Comparison of ENCODE assay signal across 8 mouse cellular contexts in the genomic region with DNA sequence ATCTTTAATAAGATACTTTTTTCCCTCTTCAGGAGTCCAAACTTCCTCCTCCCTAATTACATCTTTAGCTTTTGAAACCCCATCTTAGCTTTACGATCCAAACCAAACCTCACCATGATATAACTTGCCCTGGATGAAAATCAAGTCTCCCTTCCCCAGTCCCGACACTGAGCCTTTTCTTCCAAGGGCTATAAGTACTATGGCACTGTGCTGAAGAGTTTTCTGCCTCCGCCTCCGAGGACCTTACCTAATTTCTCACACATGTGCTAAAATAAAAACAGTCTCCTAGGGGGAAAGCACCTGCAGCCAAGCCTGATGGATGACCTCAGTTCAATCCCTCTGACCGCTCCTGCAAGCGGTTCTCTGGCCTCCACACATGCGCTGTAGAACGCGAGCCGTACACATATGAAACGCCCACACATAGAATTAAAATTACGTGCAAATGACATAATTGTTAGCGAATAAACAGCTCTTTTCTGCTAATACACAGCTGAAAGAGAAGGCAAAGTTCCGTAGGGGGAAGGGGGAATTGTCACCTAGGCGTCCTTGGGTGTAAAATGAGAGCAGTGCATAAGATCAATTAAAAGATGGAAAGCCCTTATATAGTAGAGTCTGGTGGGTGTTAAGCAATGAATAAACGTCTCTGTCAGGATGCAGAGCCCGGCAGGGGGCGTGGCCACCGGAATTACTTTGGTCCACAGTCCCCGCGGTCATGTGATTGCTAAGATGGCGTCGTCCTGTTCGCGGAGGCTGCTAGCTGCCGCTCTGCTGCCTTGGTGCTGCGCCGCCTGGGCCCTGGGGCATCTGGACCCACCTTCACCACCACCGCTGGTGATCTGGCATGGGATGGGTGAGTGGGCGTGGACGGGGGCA. TPM values are rescaled to one million over a fixed set of nuclear protein-coding genes. Genes with fewer than 3 reads are reported as not detected.
A peak's percentile ranks its signal among the peaks of the same experiment; 100 is the strongest.
DNase-seq lines count a peak whose midpoint lies in the region; ATAC-seq lines count a peak whose summit lies in the region.

A gene (plus strand): TSS at position 713 of the 873 bp plus-strand sequence.

- WGBS in hindbrain, embryonic 12.5 days, result 5% methylated on average over 31 of the region's 31 CpGs

- H3K9me3 ChIP-seq in hindbrain, embryonic 12.5 days (replicated peaks), result no peaks in the 10 kb centered on the region

- DNase-seq in Muller cell, postnatal 12 days (ENCODE audit: inconsistent ontology term), result peak; percentile 93
- peak; percentile 89 for DNase-seq in cerebellum, adult 9-11 months
- DNase-seq in frontal cortex, postnatal 10 days (ENCODE audit: low spot score in 2 of 2), result peak; percentile 91 to 92
- DNase-seq in layer of hippocampus, postnatal 14 days (ENCODE audit: low spot score in 2 of 2), result peak; percentile 86 to 94
- DNase-seq in lung, postnatal 14 days, result peak; percentile 86
- peak; percentile 76 for DNase-seq in retina, adult 2 months (ENCODE audit: low read depth, low spot score)
- DNase-seq in thymus, postnatal 36 days, result peak; percentile 90 to 91

- no peaks in the 10 kb centered on the region for H3K27me3 ChIP-seq in hindbrain, embryonic 12.5 days

- peak within 1 kb of the TSS; percentile 80 for H3K27ac ChIP-seq in hindbrain, embryonic 12.5 days

- H3K4me1 ChIP-seq in hindbrain, embryonic 12.5 days, result peaks cover 27% of the 10 kb centered on the region

- H3K4me3 ChIP-seq in hindbrain, embryonic 12.5 days, result peak within 1 kb of the TSS; percentile 77

- peak; percentile 90 for ATAC-seq in hindbrain, embryonic 12.5 days (ENCODE audit: low FRiP score)

- peak within 1 kb of the TSS; percentile 83 for H3K4me2 ChIP-seq in hindbrain, embryonic 12.5 days (replicated peaks)

- no peaks in the 10 kb centered on the region for H3K36me3 ChIP-seq in hindbrain, embryonic 12.5 days

- H3K9ac ChIP-seq in hindbrain, embryonic 12.5 days, result peak within 1 kb of the TSS; percentile 82

RNA-seq across cellular contexts. Expression of the gene that starts here (rescaled TPM):
- polyA plus RNA-seq in hindbrain, embryonic 12.5 days (2016; fragmentation: Nextera tagmentation; extraction: Ambion mirVana), result 73.1 and 73.5 TPM in 2 replicates
- total RNA-seq in layer of hippocampus, postnatal 14 days (2021), result 10 to 100 TPM; 81.0 to 86.8 TPM

Comparison
In these comparisons a context has a peak if more than half of its experiments do, and no peak if none do; other contexts are left out.
1. Peak in every context shown above with its lines: DNase-seq, ATAC-seq, H3K4me3 ChIP-seq and H3K27ac ChIP-seq.